Mouse (Mus musculus) E14TG2a.4 (cell line): ENCODE measurements around the gene Ifna4.
"Not testable (repeated sequence)": the region's sequence is repeated elsewhere in the genome, so short reads cannot be mapped to it uniquely, and the experiment has no call there.

Source experiments
- H3K27me3 ChIP-seq: 2 replicates; pipeline ENCODE4 v1.6.1; 2014; ENCODE audit warnings: low read length, control low read depth; ENCODE audit not compliant: insufficient read depth
- H3K36me3 ChIP-seq: 2 replicates; pipeline ENCODE4 v1.6.1; 2014; ENCODE audit warnings: low read length, control low read depth; ENCODE audit not compliant: insufficient read depth
- H3K4me1 ChIP-seq: replicated peaks from 2 replicates; pipeline ENCODE4 v1.6.1; 2014; ENCODE audit warnings: low read depth, low read length, control low read depth
- H3K4me3 ChIP-seq: replicated peaks from 2 replicates; pipeline ENCODE4 v1.5.1; 2014; ENCODE audit warnings: mild to moderate bottlenecking, low read length
- H3K9me3 ChIP-seq: 2 replicates; pipeline ENCODE4 v1.6.1; 2014; ENCODE audit warnings: low read length, control low read depth
- CTCF ChIP-seq: conservative IDR thresholded peaks from 2 replicates; pipeline ENCODE4 v1.5.1; 2014; ENCODE audit warnings: low read length
- NANOG ChIP-seq: IDR thresholded peaks from 2 replicates; pipeline ENCODE4 v1.6.1; 2014; ENCODE audit warnings: borderline replicate concordance, low read length, mixed read lengths
- POU5F1 ChIP-seq: IDR thresholded peaks from 2 replicates; pipeline ENCODE4 v1.6.1; 2014; ENCODE audit warnings: low read length, borderline replicate concordance

Ifna4 gene

GRCm38 (mm10) chr4:88841438-88841911 lies at the start of gene Ifna4:
TSS of gene Ifna4 (plus strand) at chr4:88841861.
- H3K9me3 ChIP-seq: no peaks in the 10 kb centered on the region
- H3K4me1 ChIP-seq: no peaks in the 10 kb centered on the region
- no peak within 1 kb of the TSS for H3K4me3 ChIP-seq
- no peaks in the 10 kb centered on the region for H3K36me3 ChIP-seq
- TF ChIP-seq CTCF (no peak), POU5F1 (no peak), NANOG (no peak)
- 0 out of 2 replicates have a peak, but pooled peaks cover 6% of the 10 kb centered on the region for H3K27me3 ChIP-seq

- not testable (repeated sequence) for H3K36me3 ChIP-seq
Measured at GRCm38 (mm10) chr4:88793936-88794675, 47.6 kb upstream of the Ifna4 start, which contains the start of gene Gm13275. TSS of gene Gm13275 (plus strand) at chr4:88794487.

GRCm38 (mm10) chr4:88797097-88797496 lies 44.6 kb upstream of the Ifna4 start, which contains the start of gene Gm13279:
TSS of gene Gm13279 (plus strand) at chr4:88797397.
- H3K9me3 ChIP-seq, H3K4me1 ChIP-seq, H3K4me3 ChIP-seq: not testable (repeated sequence)

More at GRCm38 (mm10) chr4:88793936-88794675, 47.6 kb upstream of the Ifna4 start, which contains the start of gene Gm13275:
- not testable (repeated sequence) for H3K27me3 ChIP-seq, H3K9me3 ChIP-seq, H3K4me1 ChIP-seq, H3K4me3 ChIP-seq

GRCm38 (mm10) chr4:88799365-88799764 lies 42.3 kb upstream of the Ifna4 start, which contains the start of gene Gm13285:
TSS of gene Gm13285 (plus strand) at chr4:88799665.
- not testable (repeated sequence) for H3K9me3 ChIP-seq, H3K27me3 ChIP-seq, H3K4me3 ChIP-seq, H3K4me1 ChIP-seq, H3K36me3 ChIP-seq

More at GRCm38 (mm10) chr4:88797097-88797496, 44.6 kb upstream of the Ifna4 start, which contains the start of gene Gm13279:
- not testable (repeated sequence) for H3K36me3 ChIP-seq, H3K27me3 ChIP-seq

- peaks cover 16% of the 10 kb centered on the region for H3K27me3 ChIP-seq
Measured at GRCm38 (mm10) chr4:88802954-88803353, 38.7 kb upstream of the Ifna4 start, which contains the start of gene Gm13287. TSS of gene Gm13287 (plus strand) at chr4:88803254.

GRCm38 (mm10) chr4:88805231-88805630 lies 36.4 kb upstream of the Ifna4 start, which contains the start of gene Gm13288:
TSS of gene Gm13288 (plus strand) at chr4:88805531.
- not testable (repeated sequence) for H3K4me3 ChIP-seq, H3K36me3 ChIP-seq, H3K9me3 ChIP-seq, H3K4me1 ChIP-seq
- H3K27me3 ChIP-seq: peaks cover 19% of the 10 kb centered on the region

More at GRCm38 (mm10) chr4:88802954-88803353, 38.7 kb upstream of the Ifna4 start, which contains the start of gene Gm13287:
- not testable (repeated sequence) for H3K9me3 ChIP-seq, H3K4me3 ChIP-seq, H3K36me3 ChIP-seq, H3K4me1 ChIP-seq

GRCm38 (mm10) chr4:88805761-88806160 lies 35.9 kb upstream of the Ifna4 start:
- not testable (repeated sequence) for H3K9me3 ChIP-seq
- H3K27me3 ChIP-seq: peaks cover 24% of the 10 kb centered on the region

GRCm38 (mm10) chr4:88815928-88816327 lies 25.7 kb upstream of the Ifna4 start, which contains the start of gene Ifna7:
TSS of gene Ifna7 (plus strand) at chr4:88816228.
- no peaks in the 10 kb centered on the region for H3K9me3 ChIP-seq
- H3K27me3 ChIP-seq: peaks cover under 1% of the 10 kb centered on the region; the same call in 1 of the 2 replicates
- H3K4me1 ChIP-seq: no peaks in the 10 kb centered on the region
- no peaks in the 10 kb centered on the region for H3K36me3 ChIP-seq
- no peak for TF ChIP-seq CTCF
- no peak for TF ChIP-seq POU5F1
- TF ChIP-seq NANOG: no peak
- H3K4me3 ChIP-seq: no peak within 1 kb of the TSS

More at GRCm38 (mm10) chr4:88805761-88806160, 35.9 kb upstream of the Ifna4 start:
- H3K4me1 ChIP-seq, H3K4me3 ChIP-seq, H3K36me3 ChIP-seq: not testable (repeated sequence)

GRCm38 (mm10) chr4:88819659-88820058 lies 22.0 kb upstream of the Ifna4 start, which contains the start of gene Ifna11:
TSS of gene Ifna11 (plus strand) at chr4:88819959.
- no peaks in the 10 kb centered on the region for H3K36me3 ChIP-seq
- no peaks in the 10 kb centered on the region for H3K9me3 ChIP-seq
- H3K4me1 ChIP-seq: no peaks in the 10 kb centered on the region
- H3K4me3 ChIP-seq: no peak within 1 kb of the TSS
- TF ChIP-seq POU5F1 (no peak), CTCF (no peak), NANOG (no peak)
- H3K27me3 ChIP-seq: no peaks in the 10 kb centered on the region
